Mouse (Mus musculus) limb, embryonic 11.5 days (tissue): Measurements from ENCODE around the gene Tmx4. TPM values are rescaled to one million over a fixed set of nuclear protein-coding genes. Genes with fewer than 3 reads are reported as not detected.

Source experiments
- ATAC-seq: fragments of 200-750 bp; cut with Nextera tagmentation; 2 replicates; pipeline ENCODE4 v1.8.0; 2017; ENCODE audit warnings: low read depth; ENCODE audit not compliant: insufficient number of reproducible peaks, low FRiP score, low TSS enrichment
- DNase-seq: peaks from one replicate; pipeline ENCODE4 v3.0.0-alpha.2; 2015; ENCODE audit warnings: low spot score
- H3K27ac ChIP-seq: fragments of 300-500 bp; sonication (generic); replicated peaks from 2 replicates; pipeline ENCODE4 v1.5.1; 2014; ENCODE audit warnings: low read depth, mild to moderate bottlenecking, low read length
- H3K27me3 ChIP-seq: fragments of 300-500 bp; sonication (generic); 2 replicates; pipeline ENCODE4 v1.6.1; 2014; ENCODE audit warnings: mild to moderate bottlenecking, low read length, mixed read lengths; ENCODE audit not compliant: control insufficient read depth, insufficient read depth
- H3K36me3 ChIP-seq: fragments of 300-500 bp; sonication (generic); 2 replicates; pipeline ENCODE4 v1.6.1; 2014; ENCODE audit warnings: mild to moderate bottlenecking, low read length, moderate library complexity, mixed read lengths; ENCODE audit not compliant: control insufficient read depth, insufficient read depth
- H3K4me1 ChIP-seq: fragments of 300-500 bp; sonication (generic); 2 replicates; pipeline ENCODE4 v1.6.1; 2014; ENCODE audit warnings: low read length, mixed read lengths; ENCODE audit not compliant: control insufficient read depth, insufficient read depth
- H3K4me2 ChIP-seq: fragments of 300-500 bp; sonication (generic); 2 replicates; pipeline ENCODE4 v1.6.1; 2014; ENCODE audit warnings: low read depth, mild to moderate bottlenecking, moderate library complexity; ENCODE audit not compliant: severe bottlenecking
- H3K4me3 ChIP-seq: fragments of 300-500 bp; sonication (generic); 2 replicates; pipeline ENCODE4 v1.5.1; 2014; ENCODE audit warnings: low read depth, low read length
- H3K9ac ChIP-seq: fragments of 300-500 bp; sonication (generic); 2 replicates; pipeline ENCODE4 v1.6.1; 2014; ENCODE audit warnings: mild to moderate bottlenecking, low read length
- H3K9me3 ChIP-seq: fragments of 300-500 bp; sonication (generic); 2 replicates; pipeline ENCODE4 v1.6.1; 2016; ENCODE audit warnings: low read length; ENCODE audit not compliant: control insufficient read depth
- WGBS: fragments of 180-500 bp; shearing (Covaris S2); extraction: QIAGEN DNeasy Blood & Tissue Kit; methylation state at CpG from one replicate; pipeline ENCODE4 v1.1.7; 2014; 5-methylcytosine and 5-hydroxymethylcytosine counted together
- polyA plus RNA-seq: library from polyadenylated mRNA; unstranded; fragments of >200 nt; fragmentation: Nextera tagmentation; extraction: Ambion mirVana; gene quantifications from 2 replicates; pipeline ENCODE4 v1.2.1, GENCODE M21; 2014

Tmx4 gene
- polyA plus RNA-seq, 1 experiment from 2014 or later = 25.3 TPM

DNA sequence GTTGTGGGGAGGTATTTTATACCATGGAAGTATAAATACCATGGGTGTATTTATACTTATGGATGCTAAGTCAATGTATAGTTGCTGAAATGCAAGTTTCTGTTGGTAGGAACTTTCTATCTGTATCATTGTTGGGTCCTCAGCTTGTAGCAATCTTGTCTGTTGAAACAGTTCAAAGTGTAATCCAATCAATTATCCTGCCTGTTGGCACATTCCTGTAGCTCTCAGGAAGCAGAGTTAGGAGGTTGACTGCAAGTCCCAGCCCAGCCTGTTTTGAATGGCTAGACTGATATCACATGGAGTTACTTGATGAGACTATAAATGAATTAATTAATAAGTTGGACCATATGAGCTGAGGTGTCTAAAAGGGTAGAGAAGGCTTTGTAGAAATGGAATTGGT, 91.6 kb downstream of the Tmx4 start:
- no peaks in the 10 kb centered on the region for H3K27me3 ChIP-seq
- DNase-seq (no peak), ATAC-seq (no peak)
- H3K4me2 ChIP-seq = no peak overlapping the region
- H3K36me3 ChIP-seq = no peaks in the 10 kb centered on the region
- H3K4me3 ChIP-seq = no peak overlapping the region
- no peaks in the 10 kb centered on the region for H3K4me1 ChIP-seq
- H3K9me3 ChIP-seq = no peaks in the 10 kb centered on the region
- H3K9ac ChIP-seq = no peak overlapping the region
- no peak overlapping the region for H3K27ac ChIP-seq

DNA sequence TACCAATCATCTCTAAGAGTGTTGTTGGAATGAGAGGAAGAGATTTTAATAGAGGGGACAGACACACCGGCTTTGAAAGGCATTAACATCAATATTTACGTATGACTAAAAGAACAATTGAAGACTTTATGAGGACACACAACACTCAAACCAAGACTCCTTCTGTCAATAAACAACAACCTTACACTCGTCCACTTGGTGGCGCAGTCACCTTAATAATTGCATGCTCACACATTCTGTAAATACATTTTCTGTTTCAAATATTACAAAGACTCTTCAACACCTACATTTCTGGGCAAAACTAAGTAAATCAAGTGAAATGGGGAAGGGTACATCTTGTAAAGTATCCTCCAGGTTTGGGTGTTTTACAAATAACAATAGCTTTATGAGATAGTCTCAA, 94.2 kb downstream of the Tmx4 start:
- ATAC-seq (no peak), DNase-seq (peak; percentile 73)
- Histone ChIP-seq H3K4me2 (no peak overlapping the region), H3K27me3 (no peaks in the 10 kb centered on the region), H3K9ac (no peak overlapping the region), H3K4me3 (no peak overlapping the region), H3K27ac (no peak overlapping the region), H3K9me3 (no peaks in the 10 kb centered on the region), H3K36me3 (no peaks in the 10 kb centered on the region), H3K4me1 (no peaks in the 10 kb centered on the region)
- WGBS = 21% methylated on average over 4 of the region's 4 CpGs

DNA sequence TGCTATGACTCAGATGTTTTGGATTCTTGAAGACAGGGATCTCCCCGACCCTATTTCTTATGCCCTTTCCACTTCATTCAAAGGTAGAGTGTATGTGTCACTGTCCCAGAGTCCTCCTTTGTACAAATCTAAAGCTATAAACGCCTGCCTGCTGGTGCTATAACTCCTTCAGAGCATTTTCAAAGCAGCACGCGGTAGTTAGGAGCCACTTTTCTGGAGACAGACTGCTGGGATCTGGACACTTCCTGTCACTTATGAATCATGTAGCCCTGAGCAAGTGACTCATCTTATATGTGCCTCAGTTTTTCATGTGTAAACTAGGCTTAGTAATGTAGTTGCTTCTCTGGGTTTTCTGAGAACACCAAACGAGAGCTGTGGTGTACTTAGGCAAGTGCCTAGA, 98.8 kb downstream of the Tmx4 start:
- no peak overlapping the region for H3K4me3 ChIP-seq
- ATAC-seq (no peak), DNase-seq (no peak)
- no peak overlapping the region for H3K27ac ChIP-seq
- no peak overlapping the region for H3K4me2 ChIP-seq
- no peak overlapping the region for H3K9ac ChIP-seq
- no peaks in the 10 kb centered on the region for H3K9me3 ChIP-seq
- H3K36me3 ChIP-seq = no peaks in the 10 kb centered on the region
- 61% methylated on average over 5 of the region's 5 CpGs for WGBS
- no peaks in the 10 kb centered on the region for H3K27me3 ChIP-seq
- no peaks in the 10 kb centered on the region for H3K4me1 ChIP-seq

DNA sequence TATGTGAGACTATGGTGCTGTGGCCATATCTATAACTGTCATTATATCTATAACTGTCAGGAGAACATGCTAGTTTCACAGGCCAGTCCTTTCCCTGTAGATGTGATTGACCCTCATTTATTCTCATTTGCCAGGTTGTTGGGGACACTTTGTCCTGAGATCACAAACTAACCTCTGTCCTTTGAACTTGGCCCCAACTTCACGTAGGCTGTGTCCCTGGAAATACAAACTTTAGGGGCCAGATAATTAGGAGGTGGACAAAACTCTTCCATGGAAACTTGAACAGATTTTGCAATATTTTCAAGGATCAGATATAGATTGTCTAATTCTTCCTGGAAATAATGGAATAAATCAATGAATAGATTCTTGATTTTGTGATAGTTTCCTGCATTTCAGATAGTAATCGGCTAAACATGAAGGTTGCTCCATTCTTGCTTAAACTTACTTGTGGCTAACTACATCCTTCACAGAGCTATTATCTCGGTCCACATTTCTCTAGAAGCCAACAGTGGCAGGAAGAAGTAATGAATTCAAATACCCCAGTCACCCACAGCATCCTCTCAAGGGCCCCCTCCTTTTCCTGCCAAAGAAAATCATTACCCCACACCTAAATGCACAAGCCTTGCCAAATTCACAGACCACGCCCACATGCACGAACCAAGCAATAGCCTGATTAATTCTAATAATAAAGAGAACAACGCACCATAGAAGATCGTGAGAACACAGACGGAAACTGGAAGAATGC, 99.5 kb downstream of the Tmx4 start:
- no peaks in the 10 kb centered on the region for H3K4me1 ChIP-seq
- no peak for DNase-seq
- no peak overlapping the region for H3K4me3 ChIP-seq
- no peaks in the 10 kb centered on the region for H3K36me3 ChIP-seq
- no peak for ATAC-seq
- H3K9me3 ChIP-seq = no peaks in the 10 kb centered on the region
- no peaks in the 10 kb centered on the region for H3K27me3 ChIP-seq
- no peak overlapping the region for H3K9ac ChIP-seq
- no peak overlapping the region for H3K4me2 ChIP-seq
- WGBS = 88% methylated on average over 8 of the region's 8 CpGs
- H3K27ac ChIP-seq = no peak overlapping the region

Other genes with a start within 250 kb of the Tmx4 start
- not detected in 2 replicates for gene Hao1, start 89.8 kb downstream of the Tmx4 start, polyA plus RNA-seq
- 10.4 and 10.8 TPM in 2 replicates for gene Plcb1, start 141.9 kb upstream of the Tmx4 start, polyA plus RNA-seq